Mouse (Mus musculus): ENCODE data around the gene Adgrl2.

The Adgrl2 gene

GRCm38 (mm10) chr3:148818414-148819105, 171.8 kb downstream of the Adgrl2 start:
- DNase-seq, result no peak

- no peak for DNase-seq
Observed at GRCm38 (mm10) chr3:148817491-148817890, 172.9 kb downstream of the Adgrl2 start.

GRCm38 (mm10) chr3:148813121-148813520, 177.2 kb downstream of the Adgrl2 start:
- no peak for DNase-seq

GRCm38 (mm10) chr3:148812059-148812458, 178.3 kb downstream of the Adgrl2 start:
- DNase-seq, result no peak

- no peak for DNase-seq
Observed at GRCm38 (mm10) chr3:148806977-148807376, 183.4 kb downstream of the Adgrl2 start.

GRCm38 (mm10) chr3:148793286-148793913, 197.0 kb downstream of the Adgrl2 start:
- DNase-seq, result no peak

- DNase-seq, result no peak
Observed at GRCm38 (mm10) chr3:148770310-148770709, 220.0 kb downstream of the Adgrl2 start.
